Mouse (Mus musculus): ENCODE measurements at regions not wholly inside any gene's neighbourhood (a gene's known extent, or its start where the extent isn't known, plus 50 kb on each side); places are given as distances from the start of the nearest gene placed in this dataset.

- Histone ChIP-seq H3K27ac (ENCODE audit: control insufficient read depth, low read depth, low read length) (no peak overlapping the region), H3K79me2 (ENCODE audit: control insufficient read depth, insufficient read depth, low read length, poor library complexity) (no peaks in the 10 kb centered on the region), H3K4me3 (ENCODE audit: control insufficient read depth in 1 of 2, insufficient read depth in 1 of 2, low read depth in 2 of 2, low read length in 2 of 2) (no peak overlapping the region), H3K9ac (ENCODE audit: control insufficient read depth, low read depth, low read length, poor library complexity, severe bottlenecking) (no peak overlapping the region), H3K4me1 (ENCODE audit: control insufficient read depth in 1 of 2, insufficient read depth in 2 of 2, low read length in 2 of 2) (no peaks in the 10 kb centered on the region), H3K27me3 (ENCODE audit: control insufficient read depth in 1 of 2, insufficient read depth in 2 of 2, low read length in 2 of 2) (no peaks in the 10 kb centered on the region), H3K9me3 (replicated peaks; ENCODE audit: insufficient read depth, low read length) (no peaks in the 10 kb centered on the region; the same call in 1 of the 2 replicates), H3K36me3 (ENCODE audit: control insufficient read depth in 1 of 2, insufficient read depth in 2 of 2, low read length in 2 of 2) (no peaks in the 10 kb centered on the region)
- no peak for TF ChIP-seq UBTF (IDR thresholded peaks at IDR 0.05; ENCODE audit: borderline replicate concordance, insufficient read depth, low read depth, low read length)
- no peak for TF ChIP-seq POLR2AphosphoS5 (IDR thresholded peaks at IDR 0.05; ENCODE audit: borderline replicate concordance, low read depth, low read length)
- TF ChIP-seq MXI1 (IDR thresholded peaks at IDR 0.05; ENCODE audit: low read depth, low read length): no peak
- TF ChIP-seq ELF1 (IDR thresholded peaks at IDR 0.05; ENCODE audit: low read depth, low read length): no peak
- TF ChIP-seq MAFK (IDR thresholded peaks at IDR 0.05; ENCODE audit: borderline replicate concordance, low read depth, low read length): no peak
- no peak for TF ChIP-seq GATA1 (IDR thresholded peaks at IDR 0.05; ENCODE audit: low read depth, low read length)
- TF ChIP-seq TAL1 (IDR thresholded peaks at IDR 0.05; ENCODE audit: low read length): no peak
- no peak for TF ChIP-seq MAX (IDR thresholded peaks at IDR 0.05; ENCODE audit: low read length)
- no peak for DNase-seq (ENCODE audit: low read depth, low spot score)
Measured at GRCm38 (mm10) chr15:19857656-19858006, 591.4 kb upstream of the Cdh12 start.

- Histone ChIP-seq H3K9me3 (replicated peaks; ENCODE audit: insufficient read depth, low read length) (no peaks in the 10 kb centered on the region), H3K36me3 (ENCODE audit: control insufficient read depth in 1 of 2, insufficient read depth in 2 of 2, low read length in 2 of 2) (no peaks in the 10 kb centered on the region), H3K4me3 (ENCODE audit: control insufficient read depth in 1 of 2, insufficient read depth in 1 of 2, low read depth in 2 of 2, low read length in 2 of 2) (no peak overlapping the region), H3K27me3 (ENCODE audit: control insufficient read depth in 1 of 2, insufficient read depth in 2 of 2, low read length in 2 of 2) (no peaks in the 10 kb centered on the region), H3K9ac (ENCODE audit: control insufficient read depth, low read depth, low read length, poor library complexity, severe bottlenecking) (no peak overlapping the region), H3K4me1 (ENCODE audit: control insufficient read depth in 1 of 2, insufficient read depth in 2 of 2, low read length in 2 of 2) (no peaks in the 10 kb centered on the region), H3K27ac (ENCODE audit: control insufficient read depth, low read depth, low read length) (no peak overlapping the region), H3K79me2 (ENCODE audit: control insufficient read depth, insufficient read depth, low read length, poor library complexity) (no peaks in the 10 kb centered on the region)
- no peak for DNase-seq (ENCODE audit: low read depth, low spot score)
- no peak for TF ChIP-seq POLR2AphosphoS2 (IDR thresholded peaks at IDR 0.05; ENCODE audit: low read length)
- no peak for TF ChIP-seq TCF12 (IDR thresholded peaks at IDR 0.05; ENCODE audit: low read depth, low read length)
- TF ChIP-seq MAX (IDR thresholded peaks at IDR 0.05; ENCODE audit: low read length): no peak
- no peak for TF ChIP-seq MAFK (IDR thresholded peaks at IDR 0.05; ENCODE audit: borderline replicate concordance, low read depth, low read length)
- no peak for TF ChIP-seq RCOR1 (IDR thresholded peaks at IDR 0.05; ENCODE audit: low read depth, low read length)
- no peak for TF ChIP-seq USF2 (IDR thresholded peaks at IDR 0.05; ENCODE audit: borderline replicate concordance in 1 of 2, insufficient read depth in 1 of 2, low read depth in 1 of 2, low read length in 2 of 2)
- no peak for TF ChIP-seq SMC3 (IDR thresholded peaks at IDR 0.05; ENCODE audit: low read depth, low read length)
- no peak for TF ChIP-seq MEF2A (IDR thresholded peaks at IDR 0.05; ENCODE audit: extremely low read depth, insufficient replicate concordance, low read depth, low read length, poor library complexity, severe bottlenecking)
- TF ChIP-seq JUND (IDR thresholded peaks at IDR 0.05; ENCODE audit: low read depth, low read length): no peak
- TF ChIP-seq HCFC1 (IDR thresholded peaks at IDR 0.05; ENCODE audit: low read depth, low read length): no peak
- no peak for TF ChIP-seq CTCF (IDR thresholded peaks at IDR 0.05 in 2 of 3, conservative IDR thresholded peaks at IDR 0.05 in 1 of 3; ENCODE audit: control insufficient read depth in 1 of 3, insufficient read depth in 1 of 3, low read depth in 2 of 3, low read length in 3 of 3, poor library complexity in 1 of 3, severe bottlenecking in 1 of 3)
- TF ChIP-seq MYB (IDR thresholded peaks at IDR 0.05; ENCODE audit: low read depth, low read length): no peak
- TF ChIP-seq E2F4 (IDR thresholded peaks at IDR 0.05; ENCODE audit: borderline replicate concordance, low read depth, low read length): no peak
- TF ChIP-seq RAD21 (IDR thresholded peaks at IDR 0.05; ENCODE audit: low read depth, low read length): no peak
Measured at GRCm38 (mm10) chr15:19858668-19859067, 590.4 kb upstream of the Cdh12 start.
